Mouse (Mus musculus) myocyte (in vitro differentiated cells): ENCODE measurements around the gene Pdzd2.

Experiments used
- POLR2A ChIP-seq: IDR thresholded peaks from one replicate; pipeline ENCODE4 v1.6.1; 2011; ENCODE audit warnings: low read depth, mild to moderate bottlenecking, control low read depth, moderate library complexity; ENCODE audit not compliant: insufficient read length
- USF1 ChIP-seq: IDR thresholded peaks from one replicate; pipeline ENCODE4 v1.6.1; 2011; ENCODE audit warnings: low read depth, mild to moderate bottlenecking, control low read depth, moderate library complexity

DNA sequence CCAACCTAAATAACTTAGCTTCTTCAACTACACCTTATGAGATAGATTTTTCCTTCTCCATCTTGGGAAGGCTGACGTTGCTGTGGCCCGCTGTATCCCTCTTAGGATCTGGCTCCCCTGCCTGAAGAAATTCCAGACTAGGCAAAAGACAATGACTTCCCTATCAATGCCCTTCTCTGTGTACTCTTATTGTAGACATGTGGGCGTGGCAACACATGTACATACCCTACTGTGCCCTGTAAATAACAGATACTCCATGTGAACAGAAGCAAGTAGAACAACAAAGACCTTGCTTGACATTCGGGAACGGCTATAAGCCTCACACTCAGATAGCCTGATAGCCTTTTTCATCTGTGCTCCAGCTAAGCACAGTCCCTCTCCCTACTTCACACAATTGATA is 295.2 kb downstream of the Pdzd2 start:
- TF ChIP-seq POLR2A = no peak
- TF ChIP-seq USF1 = no peak
